Mouse (Mus musculus): Measurements from ENCODE around the gene Plch2.

Gene Plch2

GRCm38 (mm10) chr4:155020813-155021212 is 35.8 kb downstream of the Plch2 start:
- no peak for DNase-seq (ENCODE audit: low spot score in 2 of 2)

- DNase-seq (ENCODE audit: low spot score in 2 of 2), result no peak
Measured at GRCm38 (mm10) chr4:155020141-155020540, 36.4 kb downstream of the Plch2 start.

- no peak for DNase-seq (ENCODE audit: low spot score in 2 of 2)
Measured at GRCm38 (mm10) chr4:155019336-155019847, 37.2 kb downstream of the Plch2 start.

GRCm38 (mm10) chr4:155018601-155019335 is 37.8 kb downstream of the Plch2 start:
- no peak for DNase-seq (ENCODE audit: low spot score in 2 of 2)

- no peak for DNase-seq (ENCODE audit: low spot score in 2 of 2)
Measured at GRCm38 (mm10) chr4:155018066-155018465, 38.5 kb downstream of the Plch2 start.

GRCm38 (mm10) chr4:155017253-155017878 is 39.2 kb downstream of the Plch2 start:
- DNase-seq (ENCODE audit: low spot score in 2 of 2), result no peak

- DNase-seq (ENCODE audit: low spot score in 2 of 2), result no peak
Measured at GRCm38 (mm10) chr4:155016807-155017206, 39.8 kb downstream of the Plch2 start.

GRCm38 (mm10) chr4:155015550-155015949 is 41.0 kb downstream of the Plch2 start:
- no peak for DNase-seq (ENCODE audit: low spot score in 2 of 2)

GRCm38 (mm10) chr4:155014791-155015190 is 41.8 kb downstream of the Plch2 start:
- no peak for DNase-seq (ENCODE audit: low spot score in 2 of 2)

- DNase-seq (ENCODE audit: low spot score in 2 of 2), result no peak
Measured at GRCm38 (mm10) chr4:155014244-155014643, 42.3 kb downstream of the Plch2 start.

- peak; percentile 25 to 46 for DNase-seq (ENCODE audit: low spot score in 2 of 2)
Measured at GRCm38 (mm10) chr4:155012788-155013187, 43.8 kb downstream of the Plch2 start.

GRCm38 (mm10) chr4:155012115-155012514 is 44.5 kb downstream of the Plch2 start:
- DNase-seq (ENCODE audit: low spot score in 2 of 2), result no peak

GRCm38 (mm10) chr4:155011312-155012025 is 45.1 kb downstream of the Plch2 start:
- DNase-seq (ENCODE audit: low spot score in 2 of 2), result no peak

- no peak for DNase-seq (ENCODE audit: low spot score in 2 of 2)
Measured at GRCm38 (mm10) chr4:155010870-155011269, 45.7 kb downstream of the Plch2 start.

GRCm38 (mm10) chr4:155009216-155009615 is 47.4 kb downstream of the Plch2 start:
- DNase-seq (ENCODE audit: low spot score in 2 of 2), result no peak

- DNase-seq (ENCODE audit: low spot score in 2 of 2), result no peak
Measured at GRCm38 (mm10) chr4:155008075-155008474, 48.5 kb downstream of the Plch2 start.

GRCm38 (mm10) chr4:155007641-155008040 is 48.9 kb downstream of the Plch2 start:
- no peak for DNase-seq (ENCODE audit: low spot score in 2 of 2)

- DNase-seq (ENCODE audit: low spot score in 2 of 2), result no peak
Measured at GRCm38 (mm10) chr4:155006296-155006695, 50.3 kb downstream of the Plch2 start.

- DNase-seq (ENCODE audit: low spot score in 2 of 2), result no peak
Measured at GRCm38 (mm10) chr4:155005278-155005677, 51.3 kb downstream of the Plch2 start.

GRCm38 (mm10) chr4:154999379-154999778 is 57.2 kb downstream of the Plch2 start:
- DNase-seq (ENCODE audit: low spot score in 2 of 2), result no peak

- DNase-seq (ENCODE audit: low spot score in 2 of 2), result no peak
Measured at GRCm38 (mm10) chr4:154996572-154997154, 59.9 kb downstream of the Plch2 start.

GRCm38 (mm10) chr4:154994876-154995275 is 61.7 kb downstream of the Plch2 start:
- DNase-seq (ENCODE audit: low spot score in 2 of 2), result no peak
